Mouse (Mus musculus) heart, adult 11 months (tissue): Measurements from ENCODE around the gene Tmem242.
"Not testable (repeated sequence)": the region's sequence is repeated elsewhere in the genome, so short reads cannot be mapped to it uniquely, and the experiment has no call there.

ENCODE experiments used
- DNase-seq: peaks from one replicate; pipeline ENCODE4 v3.0.0; 2022

The Tmem242 gene

GRCm38 (mm10) chr17:5440159-5440971 is at the start of gene Tmem242:
TSS of gene Tmem242 (minus strand) at chr17:5440259.
- peak; percentile 98 for DNase-seq

GRCm38 (mm10) chr17:5488156-5488555 is 48.1 kb upstream of the Tmem242 start:
- DNase-seq, result peak; percentile 62

GRCm38 (mm10) chr17:5484663-5485062 is 44.6 kb upstream of the Tmem242 start:
- DNase-seq, result no peak

- peak; percentile 39 for DNase-seq
Measured at GRCm38 (mm10) chr17:5483456-5483855, 43.4 kb upstream of the Tmem242 start.

- peak; percentile 83 for DNase-seq
Measured at GRCm38 (mm10) chr17:5475960-5476725, 36.1 kb upstream of the Tmem242 start.

GRCm38 (mm10) chr17:5472268-5472667 is 32.2 kb upstream of the Tmem242 start:
- peak; percentile 68 for DNase-seq

GRCm38 (mm10) chr17:5467177-5467576 is 27.1 kb upstream of the Tmem242 start:
- DNase-seq, result peak; percentile 70

GRCm38 (mm10) chr17:5466736-5467135 is 26.7 kb upstream of the Tmem242 start:
- peak; percentile 87 for DNase-seq

GRCm38 (mm10) chr17:5463912-5464311 is 23.9 kb upstream of the Tmem242 start:
- peak; percentile 74 for DNase-seq

GRCm38 (mm10) chr17:5453657-5454056 is 13.6 kb upstream of the Tmem242 start:
- DNase-seq, result no peak

GRCm38 (mm10) chr17:5443751-5444150 is 3.7 kb upstream of the Tmem242 start:
- DNase-seq, result no peak

- DNase-seq, result no peak
Measured at GRCm38 (mm10) chr17:5443260-5443659, 3.2 kb upstream of the Tmem242 start.

- not testable (repeated sequence) for DNase-seq
Measured at GRCm38 (mm10) chr17:5442403-5442802, 2.3 kb upstream of the Tmem242 start.

GRCm38 (mm10) chr17:5439831-5440158 is 264 bp downstream of the Tmem242 start:
- DNase-seq, result no peak

GRCm38 (mm10) chr17:5429772-5430133 is 10.3 kb downstream of the Tmem242 start:
- DNase-seq, result no peak

GRCm38 (mm10) chr17:5429090-5429771 is 10.8 kb downstream of the Tmem242 start:
- peak; percentile 96 for DNase-seq

- DNase-seq, result peak; percentile 95
Measured at GRCm38 (mm10) chr17:5425204-5425603, 14.9 kb downstream of the Tmem242 start.

GRCm38 (mm10) chr17:5424156-5424555 is 15.9 kb downstream of the Tmem242 start:
- peak; percentile 76 for DNase-seq

- DNase-seq, result peak; percentile 64
Measured at GRCm38 (mm10) chr17:5421835-5422234, 18.2 kb downstream of the Tmem242 start.

- no peak for DNase-seq
Measured at GRCm38 (mm10) chr17:5419771-5420518, 20.1 kb downstream of the Tmem242 start.

GRCm38 (mm10) chr17:5419056-5419455 is 21.0 kb downstream of the Tmem242 start:
- DNase-seq, result no peak

GRCm38 (mm10) chr17:5418545-5418944 is 21.5 kb downstream of the Tmem242 start, which contains the start of gene Ldhal6b:
TSS of gene Ldhal6b (minus strand) at chr17:5418767.
- no peak for DNase-seq

- no peak for DNase-seq
Measured at GRCm38 (mm10) chr17:5416518-5416917, 23.5 kb downstream of the Tmem242 start.
